Mouse (Mus musculus) myocyte (in vitro differentiated cells): ENCODE measurements around the gene Gnaq.

Experiments used
- CEBPB ChIP-seq: IDR thresholded peaks from 2 replicates; pipeline ENCODE4 v1.6.1; 2011; ENCODE audit warnings: mild to moderate bottlenecking, moderate library complexity; ENCODE audit not compliant: poor library complexity, insufficient read depth, severe bottlenecking
- E2F4 ChIP-seq: IDR thresholded peaks from one replicate; pipeline ENCODE4 v1.6.1; 2011; ENCODE audit warnings: mild to moderate bottlenecking, control low read depth, moderate library complexity; ENCODE audit not compliant: insufficient read depth
- MAX ChIP-seq: IDR thresholded peaks from one replicate; pipeline ENCODE4 v1.6.1; 2011; ENCODE audit warnings: low read depth, mild to moderate bottlenecking, control low read depth
- MYOD1 ChIP-seq, 3 experiments: IDR thresholded peaks; one replicate each; pipeline ENCODE4 v1.6.1; 2011; ENCODE audit warnings: control low read depth in 2 of 3, low read depth in 2 of 3, mild to moderate bottlenecking in 2 of 3, moderate library complexity in 1 of 3; ENCODE audit not compliant: insufficient read length in 2 of 3, control insufficient read depth in 1 of 3
- MYOG ChIP-seq, 3 experiments: IDR thresholded peaks; one replicate each; pipeline ENCODE4 v1.6.1; 2011; ENCODE audit warnings: control low read depth in 2 of 3, low read depth in 2 of 3, mild to moderate bottlenecking in 2 of 3; ENCODE audit not compliant: insufficient read length in 2 of 3, control insufficient read depth in 1 of 3, insufficient read depth in 1 of 3
- POLR2A ChIP-seq: IDR thresholded peaks from one replicate; pipeline ENCODE4 v1.6.1; 2011; ENCODE audit warnings: low read depth, mild to moderate bottlenecking, control low read depth, moderate library complexity; ENCODE audit not compliant: insufficient read length
- POLR2AphosphoS2 ChIP-seq: IDR thresholded peaks from one replicate; pipeline ENCODE4 v1.6.1; 2011; ENCODE audit warnings: low read depth, control low read depth; ENCODE audit not compliant: insufficient read length
- REST ChIP-seq: IDR thresholded peaks from one replicate; pipeline ENCODE4 v1.6.1; 2011; ENCODE audit warnings: mild to moderate bottlenecking, control low read depth, moderate library complexity; ENCODE audit not compliant: insufficient read depth, insufficient read length
- TCF12 ChIP-seq: IDR thresholded peaks from one replicate; pipeline ENCODE4 v1.6.1; 2011; ENCODE audit warnings: mild to moderate bottlenecking, control low read depth; ENCODE audit not compliant: poor library complexity, insufficient read depth, severe bottlenecking
- TCF3 ChIP-seq: IDR thresholded peaks from one replicate; pipeline ENCODE4 v1.6.1; 2011; ENCODE audit warnings: low read depth, control low read depth; ENCODE audit not compliant: insufficient read length
- USF1 ChIP-seq: IDR thresholded peaks from one replicate; pipeline ENCODE4 v1.6.1; 2011; ENCODE audit warnings: low read depth, mild to moderate bottlenecking, control low read depth, moderate library complexity

DNA sequence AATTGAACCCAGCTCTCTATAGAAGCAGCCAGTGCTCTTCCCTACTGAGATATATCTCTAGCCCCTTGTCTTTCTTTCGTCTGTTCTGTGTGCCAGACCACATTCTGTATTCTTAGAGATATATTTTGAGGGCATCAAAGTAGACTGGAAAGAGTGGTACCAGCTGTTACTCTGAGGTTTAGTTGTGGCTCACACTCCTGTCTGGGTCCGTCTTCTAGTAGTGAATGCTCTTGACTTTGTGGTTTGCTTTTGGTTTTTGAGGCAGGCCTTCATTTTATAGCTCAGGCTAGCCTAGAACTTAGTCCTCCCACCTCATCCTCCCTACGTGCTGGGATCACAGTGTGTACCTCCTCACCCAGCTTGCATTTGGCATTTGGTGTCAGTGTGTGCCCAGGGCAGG lies 54.4 kb downstream of the Gnaq start:
- TF ChIP-seq MAX (no peak), CEBPB (no peak), USF1 (no peak), POLR2A (no peak), POLR2AphosphoS2 (no peak), MYOG (IDR thresholded peaks at IDR 0.05; ENCODE audit: control insufficient read depth in 1 of 3, insufficient read depth in 1 of 3, insufficient read length in 2 of 3, low read depth in 2 of 3) (peak in 1 of 3 experiments; percentile 5), E2F4 (no peak), TCF12 (peak; percentile 33), TCF3 (no peak), MYOD1 (IDR thresholded peaks at IDR 0.05; ENCODE audit: control insufficient read depth in 1 of 3, insufficient read length in 2 of 3, low read depth in 2 of 3) (peak in 2 of 3 experiments; percentile 69 to 70), REST (no peak)
